Mouse (Mus musculus) spleen, postnatal 4 days (tissue): ENCODE measurements around the gene Olfr1371.
"Not testable (repeated sequence)": the region's sequence is repeated elsewhere in the genome, so short reads cannot be mapped to it uniquely, and the experiment has no call there.

Source experiments
- DNase-seq, 2 experiments: peaks; one replicate each; pipeline ENCODE4 v3.0.0; 2022; ENCODE audit warnings: low spot score in 2 of 2

The Olfr1371 gene

DNA sequence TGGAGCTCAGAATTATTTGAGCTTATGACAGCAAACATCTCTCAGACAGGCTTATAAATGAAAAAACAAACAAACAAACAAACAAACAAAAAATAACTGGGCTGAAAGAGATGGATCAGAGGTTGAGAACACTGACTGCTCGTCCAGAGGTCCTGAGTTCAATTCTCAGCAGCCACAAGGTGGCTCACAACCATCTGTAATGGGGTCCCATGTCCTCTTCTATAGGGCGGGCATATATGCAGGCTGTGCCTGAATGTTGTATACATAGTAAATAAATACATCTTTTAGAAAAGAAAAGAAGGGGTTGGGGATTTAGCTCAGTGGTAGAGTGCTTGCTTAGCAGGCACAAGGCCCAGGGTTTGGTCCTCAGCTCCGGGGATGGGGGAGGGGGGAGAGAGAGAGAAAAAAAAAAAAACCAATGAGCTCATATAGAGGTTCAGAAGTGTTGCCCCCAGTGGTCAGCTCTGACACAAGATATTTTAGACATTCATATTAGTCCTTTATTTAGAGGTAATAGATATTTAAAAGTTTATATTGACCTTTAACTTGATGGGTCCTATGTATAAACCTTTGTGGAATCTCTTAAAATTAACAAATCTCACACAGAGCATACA, 12.3 kb upstream of the Olfr1371 start:
- DNase-seq: no peak

DNA sequence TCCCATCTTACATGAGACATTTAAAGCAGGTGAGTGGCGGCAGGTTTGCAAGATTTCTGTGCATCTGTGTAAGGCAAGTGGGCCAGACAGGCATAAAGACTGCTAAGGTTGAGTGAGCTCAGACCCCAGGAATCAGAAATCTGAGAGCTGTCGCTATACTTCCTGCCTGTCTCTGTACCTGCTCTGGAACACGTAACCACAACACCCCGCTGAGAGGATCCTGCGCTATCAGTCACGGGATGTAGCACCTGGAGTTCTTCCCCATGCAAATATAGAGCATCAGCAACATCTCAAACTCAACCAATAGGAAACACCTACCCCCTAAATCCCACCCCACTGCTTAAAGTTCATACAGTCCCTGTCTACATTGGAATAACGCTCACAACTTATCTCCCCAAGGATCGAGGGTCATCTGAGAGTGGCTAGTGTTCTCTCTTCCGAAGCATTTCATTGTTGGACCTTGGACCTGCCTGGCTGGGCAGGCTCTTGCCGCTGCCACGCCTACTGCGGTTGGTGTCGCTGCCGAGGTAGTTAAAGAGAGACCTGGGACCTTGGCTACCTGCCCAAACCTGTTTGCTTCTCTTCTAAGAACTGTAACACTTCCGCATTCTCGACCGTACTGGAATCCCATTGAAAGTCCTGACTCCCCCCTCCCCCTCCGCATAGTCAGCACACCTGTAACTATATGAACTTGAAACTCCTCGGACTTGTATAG, 10.3 kb upstream of the Olfr1371 start:
- no peak for DNase-seq

DNA sequence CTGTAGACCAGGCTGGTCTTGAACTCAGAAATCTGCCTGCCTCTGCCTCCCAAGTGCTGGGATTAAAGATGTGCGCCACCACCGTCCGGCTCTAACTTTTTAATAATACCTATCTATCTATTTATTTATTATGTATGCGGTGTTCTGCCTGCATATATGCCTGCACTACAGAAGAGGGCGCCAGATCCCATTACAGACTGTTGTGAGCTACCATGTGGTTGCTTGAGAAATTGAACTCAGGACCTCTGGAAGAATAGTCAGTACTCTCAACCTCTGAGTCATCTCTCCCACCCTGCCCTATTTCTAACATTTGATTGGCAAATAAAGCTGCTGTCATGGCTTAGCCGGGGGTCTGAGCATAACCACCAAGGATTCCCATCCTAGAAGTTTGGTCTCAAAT, 9.1 kb upstream of the Olfr1371 start:
- DNase-seq: no peak

DNA sequence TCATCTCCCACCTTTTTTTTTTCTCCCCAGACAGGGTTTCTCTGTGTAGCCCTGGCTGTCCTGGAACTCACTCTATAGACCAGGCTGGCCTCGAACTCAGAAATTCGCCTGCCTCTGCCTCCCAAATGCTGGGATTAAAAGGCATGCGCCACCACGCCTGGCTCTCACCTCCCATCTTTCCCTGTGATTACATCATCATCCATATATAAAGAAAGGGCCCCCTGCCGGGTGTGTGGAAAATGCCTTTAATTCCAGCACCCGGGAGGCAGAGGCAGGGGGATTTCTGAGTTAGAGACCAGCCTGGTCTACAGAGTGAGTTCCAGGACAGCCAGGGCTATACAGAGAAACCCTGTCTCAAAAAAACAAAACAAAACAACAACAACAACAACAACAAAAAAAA, 8.1 kb upstream of the Olfr1371 start:
- DNase-seq: not testable (repeated sequence)

DNA sequence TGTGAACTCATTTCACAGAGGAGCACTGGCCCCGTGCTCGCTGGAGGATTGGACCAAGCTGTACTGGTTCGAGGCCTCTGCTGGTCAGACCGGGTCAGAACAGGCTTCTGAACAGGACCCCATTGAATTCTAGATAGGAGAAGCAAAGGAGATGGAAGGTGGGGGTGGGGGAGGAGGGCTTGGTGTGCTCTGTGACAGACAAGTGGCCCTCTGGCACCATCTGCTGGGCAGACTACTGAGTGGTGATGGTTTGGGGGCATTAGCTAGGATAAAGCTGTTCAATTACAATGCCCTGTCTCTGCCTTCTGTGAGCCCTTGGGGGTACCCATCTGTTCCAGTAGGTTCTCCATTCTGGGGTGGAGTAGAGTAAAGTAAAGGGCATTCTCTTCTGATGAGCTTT, 6.5 kb upstream of the Olfr1371 start:
- peak; percentile 61 to 79 for DNase-seq

DNA sequence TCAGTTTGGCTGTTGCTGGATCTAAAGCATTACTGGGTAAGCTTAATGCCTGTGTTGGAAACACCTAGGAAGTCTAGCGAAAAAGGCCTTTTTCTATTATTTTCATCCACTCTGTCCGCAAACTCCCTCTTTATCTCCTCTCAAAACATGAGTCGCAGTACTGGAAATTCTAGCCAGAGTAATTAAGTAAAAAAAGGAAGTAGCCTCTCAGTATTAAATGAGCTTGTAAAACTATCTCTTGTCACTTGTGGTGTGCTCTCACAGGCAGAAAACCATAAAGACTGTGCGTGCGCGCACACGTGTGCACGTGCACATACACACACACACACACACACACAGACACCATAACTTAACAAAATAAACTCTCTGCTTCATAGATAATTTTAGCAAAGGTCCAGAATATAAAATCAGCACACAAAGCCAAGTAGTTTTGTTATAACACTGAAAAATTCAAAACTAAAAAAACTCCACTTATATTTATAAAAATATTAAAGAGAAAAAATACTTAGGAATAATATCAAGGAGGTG, 17.2 kb downstream of the Olfr1371 start:
- DNase-seq: not testable (repeated sequence)

DNA sequence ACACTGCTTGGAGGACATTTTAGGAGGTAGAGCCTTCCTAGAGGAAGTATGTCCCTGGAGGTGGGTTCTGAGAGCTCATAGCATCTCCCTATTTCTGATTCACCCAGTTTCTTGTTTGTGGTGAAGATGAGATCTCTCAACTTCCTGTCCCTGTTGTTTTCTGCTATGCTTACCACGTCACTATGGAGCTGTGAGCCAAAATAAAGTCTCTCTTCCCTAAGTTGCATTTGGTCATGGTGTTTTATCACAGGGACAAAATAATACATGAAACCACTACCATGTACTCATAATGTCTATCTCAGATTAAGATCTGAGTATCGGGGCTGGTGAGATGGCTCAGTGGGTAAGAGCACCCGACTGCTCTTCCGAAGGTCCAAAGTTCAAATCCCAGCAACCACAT, 33.1 kb downstream of the Olfr1371 start:
- not testable (repeated sequence) for DNase-seq

DNA sequence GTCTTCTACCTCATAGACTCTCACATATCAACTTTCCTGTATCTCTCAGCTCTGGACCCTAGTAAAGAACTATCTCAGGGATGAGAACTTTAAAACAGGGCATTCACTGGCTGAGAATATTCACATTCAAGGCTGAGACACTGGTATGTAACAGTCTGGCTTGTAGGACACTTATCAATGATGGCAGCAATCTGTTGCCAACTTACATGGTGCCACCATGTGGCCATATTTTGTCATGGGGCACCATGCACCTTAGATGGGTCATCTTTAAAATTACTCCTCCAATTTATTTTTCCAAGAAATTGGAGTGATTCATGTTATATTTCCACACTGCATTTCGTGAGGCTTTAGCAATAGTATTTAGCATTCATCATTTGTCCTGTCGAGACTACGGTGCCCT, 33.9 kb downstream of the Olfr1371 start:
- not testable (repeated sequence) for DNase-seq

DNA sequence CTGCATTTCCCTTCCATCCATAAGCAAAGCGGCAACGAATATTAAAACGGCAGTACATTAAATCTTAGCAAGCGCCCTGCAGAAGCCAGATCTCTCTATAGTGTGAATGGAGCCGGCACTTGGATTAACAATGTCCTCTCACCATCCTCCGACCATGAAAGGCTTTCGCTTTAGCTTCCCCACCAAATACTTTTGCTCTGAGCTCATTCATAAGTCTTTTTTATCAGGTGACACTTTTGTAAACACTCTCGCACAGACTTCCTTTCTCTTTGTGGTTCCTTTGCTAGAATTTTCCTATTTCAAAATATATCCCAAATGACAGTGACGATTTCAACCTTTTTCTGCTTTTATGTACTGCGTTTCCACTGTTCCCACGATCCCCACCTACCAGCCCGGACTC, 45.3 kb downstream of the Olfr1371 start:
- DNase-seq: no peak

DNA sequence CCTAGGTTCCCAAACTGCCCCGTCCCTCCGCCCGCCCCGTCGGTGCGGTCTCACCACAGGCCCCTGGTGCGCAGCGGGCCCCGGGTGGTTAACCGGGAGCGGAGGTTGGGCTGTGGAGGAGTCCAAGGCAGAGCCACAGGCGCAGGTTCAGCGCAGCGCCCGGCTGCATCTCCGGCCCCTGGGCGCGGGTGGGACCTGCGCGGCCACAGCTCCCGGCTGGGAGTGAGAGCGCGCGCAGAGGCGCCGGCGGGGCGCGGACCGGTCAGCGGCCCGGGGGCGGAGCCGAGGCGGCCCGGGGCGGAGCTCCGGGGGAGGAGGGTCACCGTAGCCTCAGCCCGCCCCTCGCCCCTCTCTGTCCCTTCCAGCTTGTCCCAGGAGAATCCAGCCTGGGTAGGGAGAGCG, 45.9 kb downstream of the Olfr1371 start:
- DNase-seq: not testable (repeated sequence)

DNA sequence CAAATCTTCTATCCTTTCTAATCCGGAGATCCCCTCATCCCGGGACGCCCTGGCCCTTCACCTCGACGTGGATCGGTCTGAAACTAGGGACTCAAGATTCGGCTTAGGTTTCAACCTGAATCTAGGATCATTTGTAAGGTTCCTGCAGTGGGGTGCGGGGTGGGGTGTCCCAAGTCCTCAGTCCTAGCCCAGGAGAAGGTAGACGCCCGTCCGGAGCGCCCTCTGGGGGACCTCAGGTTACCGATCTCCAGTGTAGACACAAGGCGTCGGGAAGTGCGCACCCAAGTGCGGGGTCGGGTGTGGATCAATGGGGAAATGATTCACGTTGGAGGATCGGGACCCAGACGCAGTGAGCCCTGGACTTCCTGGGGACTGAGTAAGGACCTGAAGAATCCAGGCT, 46.7 kb downstream of the Olfr1371 start:
- no peak for DNase-seq

DNA sequence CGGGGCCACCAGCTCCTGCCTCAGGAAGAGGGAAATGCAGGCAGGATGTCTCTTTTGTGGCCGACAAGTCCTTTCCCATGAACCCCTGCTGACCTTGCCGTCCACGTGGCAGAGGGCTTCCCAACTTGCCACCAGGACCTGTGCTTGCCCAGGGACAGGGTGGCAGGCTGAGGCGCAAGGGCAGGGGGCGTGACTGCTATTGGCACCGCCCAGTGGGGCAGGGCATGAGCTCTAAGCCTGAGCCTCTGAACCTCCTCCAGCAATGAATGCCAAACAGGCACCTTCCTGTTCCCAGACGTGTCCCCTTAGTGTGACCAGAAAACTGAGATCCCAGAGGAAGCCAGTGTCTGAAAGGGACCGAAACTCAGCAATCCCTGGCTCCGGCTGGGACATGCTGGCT, 49.9 kb downstream of the Olfr1371 start:
- no peak for DNase-seq
